Mouse (Mus musculus) embryo, embryonic 11 days (tissue): ENCODE data around the gene Notch2.

ENCODE experiments used
- DNase-seq: peaks from one replicate; pipeline ENCODE4 v3.0.0-alpha.2; 2015

The Notch2 gene

GRCm38 (mm10) chr3:98160330-98160729 lies 147.0 kb downstream of the Notch2 start, which contains the start of gene Adam30:
Gene Adam30 (plus strand): TSS chr3:98160630.
- no peak for DNase-seq

DNA sequence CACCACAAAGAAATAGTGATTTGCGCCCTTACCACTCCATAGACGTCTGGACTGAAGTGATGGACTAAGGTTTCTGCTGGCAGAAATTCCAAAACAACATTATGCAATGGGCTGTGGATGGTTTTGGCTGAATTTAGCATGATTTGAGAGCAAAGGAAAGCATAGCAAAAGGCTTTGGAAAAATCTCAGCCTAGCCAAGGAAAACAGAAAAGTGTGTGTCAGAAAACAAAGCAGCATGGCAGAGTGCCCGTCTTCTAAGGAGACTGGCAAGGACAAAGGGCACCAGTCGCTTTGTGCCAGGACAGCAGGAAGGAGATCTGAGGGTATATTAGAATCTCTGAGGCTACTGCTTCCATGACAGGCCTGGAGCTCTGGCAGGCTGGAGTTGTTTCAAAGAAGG lies 165.0 kb downstream of the Notch2 start:
- DNase-seq = no peak

- peak; percentile 79 for DNase-seq
These were observed 167.5 kb downstream of the Notch2 start for GRCm38 (mm10) chr3:98180805-98181204.

DNA sequence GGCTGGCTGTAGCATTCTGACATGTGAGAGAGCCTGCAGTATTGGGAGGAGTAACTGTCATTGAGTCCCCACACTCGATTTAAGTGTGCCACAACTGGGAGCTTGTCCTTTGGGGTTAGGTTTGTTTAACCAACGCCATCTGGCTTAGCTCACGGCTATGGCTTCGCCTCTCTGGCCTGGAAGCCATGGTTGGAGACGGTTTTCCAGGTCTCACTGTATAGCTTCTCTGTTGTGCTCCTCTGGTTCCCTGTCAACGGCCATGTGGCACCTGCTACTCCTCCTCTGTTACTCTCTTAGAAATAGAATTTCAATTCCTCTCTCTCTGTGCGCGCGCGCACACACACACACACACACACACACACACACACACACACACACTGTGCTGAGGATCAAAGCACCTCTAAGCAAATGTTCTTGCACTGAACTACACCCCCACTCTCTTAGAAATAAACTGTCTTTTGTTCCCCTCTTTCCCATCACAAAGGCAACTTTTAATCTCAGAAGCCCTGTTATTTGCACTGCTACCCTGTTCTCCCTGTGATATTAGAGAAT lies 171.9 kb downstream of the Notch2 start:
- DNase-seq = no peak

- no peak for DNase-seq
These were observed 174.4 kb downstream of the Notch2 start for GRCm38 (mm10) chr3:98187777-98188176.

- peak; percentile 77 for DNase-seq
These were observed 184.6 kb downstream of the Notch2 start for GRCm38 (mm10) chr3:98197711-98198532.

DNA sequence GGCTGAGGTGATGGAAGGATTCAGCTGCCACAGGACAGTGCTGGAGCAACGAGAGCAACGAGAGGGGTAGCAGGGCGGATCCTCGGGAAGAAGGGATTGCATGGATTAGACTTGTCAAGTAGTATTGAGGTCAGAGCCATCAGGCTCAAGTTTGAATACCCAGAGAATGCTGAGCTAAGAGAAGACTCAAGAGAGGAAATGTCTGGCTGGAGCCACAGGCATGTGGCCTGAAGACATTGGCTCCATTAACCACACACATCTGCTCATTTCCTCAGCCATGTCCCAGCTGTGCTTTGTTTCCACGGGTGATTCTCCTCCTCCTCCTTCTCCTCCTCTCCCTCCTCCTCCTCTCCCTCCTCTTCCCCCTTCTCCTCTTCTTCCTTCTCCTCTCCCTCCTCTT lies 186.4 kb downstream of the Notch2 start:
- DNase-seq = no peak
